Mouse (Mus musculus) adrenal gland, adult 10 weeks (tissue): ENCODE results near the gene Smc1b. TPM values are rescaled to one million over a fixed set of nuclear protein-coding genes. Genes with fewer than 3 reads are reported as not detected.

Experiments
- polyA plus RNA-seq: library from polyadenylated mRNA; stranded (reverse); fragments of 350-450 nt; fragmentation: Illumina TruSeq; extraction: RNeasy Lipid Tissue Mini Kit (QIAGEN cat#74804); gene quantifications from one replicate; pipeline ENCODE4 v1.2.3, GENCODE M21; 2014; ENCODE audit warnings: low read depth, low replicate concordance

Gene Smc1b
- polyA plus RNA-seq, result not detected

GRCm38 (mm10) chr15:85131275-85132192, at the start of gene Smc1b, which contains the start of gene Ribc2:
Gene Smc1b, minus strand, starts transcription at chr15:85131964.
Gene Ribc2, plus strand, starts transcription at chr15:85132078.

GRCm38 (mm10) chr15:85028648-85029047, 103.1 kb downstream of the Smc1b start, which contains the start of gene Fam118a:
Gene Fam118a, plus strand, starts transcription at chr15:85028948.

GRCm38 (mm10) chr15:85016951-85017664, 114.7 kb downstream of the Smc1b start, which contains the start of gene Upk3a:
Gene Upk3a, plus strand, starts transcription at chr15:85017141.

Other genes starting within 250 kb of the Smc1b start
- 0.23 TPM for gene Gm29666, start 211.9 kb downstream of the Smc1b start, polyA plus RNA-seq
- gene Nup50, start 208.6 kb downstream of the Smc1b start, polyA plus RNA-seq, result 18.7 TPM
- 12.5 TPM for gene 5031439G07Rik, start 143.4 kb downstream of the Smc1b start, polyA plus RNA-seq
- not detected for gene Upk3a, start 114.8 kb downstream of the Smc1b start, polyA plus RNA-seq
- 18.6 TPM for gene Fam118a, start 103.0 kb downstream of the Smc1b start, polyA plus RNA-seq
- gene Ribc2, start 114 bp upstream of the Smc1b start, polyA plus RNA-seq, result not detected
- 1.3 TPM for gene Fbln1, start 74.0 kb upstream of the Smc1b start, polyA plus RNA-seq
- 206 TPM for gene Atxn10, start 204.3 kb upstream of the Smc1b start, polyA plus RNA-seq